Mouse (Mus musculus) ES-Bruce4 (cell line): ENCODE results near the gene 2610028H24Rik. TPM values are rescaled to one million over a fixed set of nuclear protein-coding genes. Genes with fewer than 3 reads are reported as not detected.

ENCODE experiments used
- H3K27ac ChIP-seq: 2 replicates; pipeline ENCODE4 v1.5.1; 2012; ENCODE audit warnings: low read length, inconsistent platforms; ENCODE audit not compliant: insufficient read depth
- H3K27me3 ChIP-seq: 2 replicates; pipeline ENCODE4 v1.6.1; 2012; ENCODE audit warnings: mild to moderate bottlenecking, low read length, inconsistent platforms; ENCODE audit not compliant: control insufficient read depth, poor library complexity, insufficient read depth, severe bottlenecking
- H3K36me3 ChIP-seq: 2 replicates; pipeline ENCODE4 v1.6.1; 2012; ENCODE audit warnings: inconsistent platforms, mild to moderate bottlenecking, low read length, moderate library complexity; ENCODE audit not compliant: control insufficient read depth, poor library complexity, insufficient read depth, severe bottlenecking
- H3K4me1 ChIP-seq: one replicate; pipeline ENCODE4 v1.8.1; 2011; ENCODE audit warnings: low read length; ENCODE audit not compliant: control insufficient read depth, insufficient read depth
- H3K4me3 ChIP-seq: 2 replicates; pipeline ENCODE4 v1.5.1; 2011; ENCODE audit warnings: low read depth, mild to moderate bottlenecking, low read length
- H3K9ac ChIP-seq: 2 replicates; pipeline ENCODE4 v1.6.1; 2012; ENCODE audit warnings: low read depth, mild to moderate bottlenecking, inconsistent platforms; ENCODE audit not compliant: poor library complexity, severe bottlenecking
- H3K9me3 ChIP-seq: replicated peaks from 2 replicates; pipeline ENCODE4 v1.6.1; 2012; ENCODE audit warnings: mild to moderate bottlenecking, low read length, inconsistent platforms; ENCODE audit not compliant: control insufficient read depth, poor library complexity, insufficient read depth, severe bottlenecking
- CTCF ChIP-seq: IDR thresholded peaks from one replicate; pipeline ENCODE4 v1.8.1; 2011; ENCODE audit warnings: low read depth, low read length
- EP300 ChIP-seq: IDR thresholded peaks from 2 replicates; pipeline ENCODE4 v1.6.1; 2011; ENCODE audit warnings: low read depth, low read length; ENCODE audit not compliant: insufficient read depth
- POLR2A ChIP-seq: IDR thresholded peaks from one replicate; pipeline ENCODE4 v1.8.1; 2011; ENCODE audit warnings: low read length; ENCODE audit not compliant: insufficient read depth
- polyA plus RNA-seq: library from polyadenylated mRNA; stranded (reverse); fragments of >200 nt; gene quantifications from 2 replicates; pipeline ENCODE4 v1.2.4, GENCODE M21; 2011; ENCODE audit warnings: low read depth; ENCODE audit not compliant: missing spikeins, insufficient read depth, insufficient read length

The 2610028H24Rik gene
- polyA plus RNA-seq, 1 experiment: not detected

GRCm38 (mm10) chr10:76497522-76497921 is 48.6 kb downstream of the 2610028H24Rik start:
- Histone ChIP-seq H3K4me1 (no peaks in the 10 kb centered on the region), H3K27ac (no peak overlapping the region), H3K27me3 (no peaks in the 10 kb centered on the region), H3K9ac (no peak overlapping the region), H3K4me3 (no peak overlapping the region), H3K9me3 (no peaks in the 10 kb centered on the region), H3K36me3 (peaks cover 40% of the 10 kb centered on the region)
- TF ChIP-seq EP300: no peak
- TF ChIP-seq POLR2A: no peak
- TF ChIP-seq CTCF: no peak

GRCm38 (mm10) chr10:76504271-76504943 is 55.5 kb downstream of the 2610028H24Rik start:
- H3K27me3 ChIP-seq: no peaks in the 10 kb centered on the region
- H3K4me1 ChIP-seq: no peaks in the 10 kb centered on the region
- no peaks in the 10 kb centered on the region for H3K9me3 ChIP-seq
- H3K9ac ChIP-seq: no peak overlapping the region
- H3K36me3 ChIP-seq: peaks cover 46% of the 10 kb centered on the region
- H3K27ac ChIP-seq: no peak overlapping the region
- no peak for TF ChIP-seq POLR2A
- TF ChIP-seq CTCF: no peak
- no peak for TF ChIP-seq EP300
- no peak overlapping the region for H3K4me3 ChIP-seq

- H3K9me3 ChIP-seq: no peaks in the 10 kb centered on the region
- H3K27me3 ChIP-seq: no peaks in the 10 kb centered on the region
- H3K27ac ChIP-seq: no peak overlapping the region
- no peak for TF ChIP-seq POLR2A
- no peak for TF ChIP-seq CTCF
- TF ChIP-seq EP300: no peak
- no peaks in the 10 kb centered on the region for H3K4me1 ChIP-seq
- no peak overlapping the region for H3K4me3 ChIP-seq
- no peak overlapping the region for H3K9ac ChIP-seq
- H3K36me3 ChIP-seq: peaks cover 46% of the 10 kb centered on the region
Observed at GRCm38 (mm10) chr10:76505865-76506264, 57.0 kb downstream of the 2610028H24Rik start.

Other genes starting within 250 kb of the 2610028H24Rik start
- 22.5 and 28.6 TPM in 2 replicates for gene Prmt2, start 211.2 kb upstream of the 2610028H24Rik start, polyA plus RNA-seq
- gene S100b, start 195.2 kb upstream of the 2610028H24Rik start, polyA plus RNA-seq: not detected in 2 replicates
- 10.4 and 12.5 TPM in 2 replicates for gene Dip2a, start 103.8 kb upstream of the 2610028H24Rik start, polyA plus RNA-seq
- gene AC141477.1, start 8.6 kb upstream of the 2610028H24Rik start, polyA plus RNA-seq: 47.3 and 67.3 TPM in 2 replicates
- gene Pcnt, start 6.3 kb upstream of the 2610028H24Rik start, polyA plus RNA-seq: 42.2 and 47.0 TPM in 2 replicates
- 59.1 and 66.6 TPM in 2 replicates for gene Mcm3ap, start 19.8 kb downstream of the 2610028H24Rik start, polyA plus RNA-seq
- gene Ybey, start 20.0 kb downstream of the 2610028H24Rik start, polyA plus RNA-seq: 4.1 and 5.6 TPM in 2 replicates
- 111 and 112 TPM in 2 replicates for gene Lss, start 82.5 kb downstream of the 2610028H24Rik start, polyA plus RNA-seq
- not detected in 2 replicates for gene Spatc1l, start 113.2 kb downstream of the 2610028H24Rik start, polyA plus RNA-seq
- gene Ftcd, start 126.6 kb downstream of the 2610028H24Rik start, polyA plus RNA-seq: not detected in 2 replicates
- gene Col6a2, start 174.5 kb downstream of the 2610028H24Rik start, polyA plus RNA-seq: 2.7 and 3.0 TPM in 2 replicates